Mouse (Mus musculus) CH12.LX (cell line): ENCODE data around the gene Gm8246. TPM values are rescaled to one million over a fixed set of nuclear protein-coding genes. Genes with fewer than 3 reads are reported as not detected.

Experiments
- polyA plus RNA-seq: library from polyadenylated mRNA; unstranded; fragments of >175 nt; gene quantifications from 2 replicates; pipeline ENCODE4 v1.2.1, GENCODE M21; 2012; ENCODE audit warnings: low read depth; ENCODE audit not compliant: insufficient read length
- total RNA-seq, 2 experiments: library from RNA; depleted of rRNA; stranded (reverse); fragments of 300-350 nt in 1 of 2; fragments of >200 nt in 1 of 2; gene quantifications; 2 replicates each; pipeline ENCODE4 v1.2.3; 2012 to 2014

Gm8246 gene
- total and polyA plus RNA-seq, 3 experiments = not detected

Other genes with a start within 250 kb of the Gm8246 start
- not detected in 2 replicates for gene Gm3526, start 217.2 kb downstream of the Gm8246 start, total RNA-seq (2012; rRNA removed)
- not detected in 2 replicates for gene Gm3526, start 217.2 kb downstream of the Gm8246 start, total RNA-seq (2014; rRNA removed)
- not detected in 2 replicates for gene Gm3526, start 217.2 kb downstream of the Gm8246 start, polyA plus RNA-seq
- gene Gm3542, start 142.9 kb downstream of the Gm8246 start, total RNA-seq (2012; rRNA removed) = not detected in 2 replicates
- not detected in 2 replicates for gene Gm3542, start 142.9 kb downstream of the Gm8246 start, total RNA-seq (2014; rRNA removed)
- gene Gm3542, start 142.9 kb downstream of the Gm8246 start, polyA plus RNA-seq = not detected in 2 replicates
- gene Gm3500, start 88.8 kb downstream of the Gm8246 start, total RNA-seq (2012; rRNA removed) = not detected in 2 replicates
- gene Gm3500, start 88.8 kb downstream of the Gm8246 start, total RNA-seq (2014; rRNA removed) = not detected in 2 replicates
- not detected in 2 replicates for gene Gm3500, start 88.8 kb downstream of the Gm8246 start, polyA plus RNA-seq
- not detected in 2 replicates for gene Gm3194, start 22.4 kb downstream of the Gm8246 start, total RNA-seq (2012; rRNA removed)
- not detected in 2 replicates for gene Gm3194, start 22.4 kb downstream of the Gm8246 start, total RNA-seq (2014; rRNA removed)
- not detected in 2 replicates for gene Gm3194, start 22.4 kb downstream of the Gm8246 start, polyA plus RNA-seq
- gene Gm3187, start 6.4 kb upstream of the Gm8246 start, total RNA-seq (2012; rRNA removed) = not detected in 2 replicates
- not detected in 2 replicates for gene Gm3187, start 6.4 kb upstream of the Gm8246 start, total RNA-seq (2014; rRNA removed)
- not detected in 2 replicates for gene Gm3187, start 6.4 kb upstream of the Gm8246 start, polyA plus RNA-seq
- gene Gm3488, start 23.8 kb upstream of the Gm8246 start, total RNA-seq (2012; rRNA removed) = not detected in 2 replicates
- gene Gm3488, start 23.8 kb upstream of the Gm8246 start, total RNA-seq (2014; rRNA removed) = not detected in 2 replicates
- not detected in 2 replicates for gene Gm3488, start 23.8 kb upstream of the Gm8246 start, polyA plus RNA-seq
- gene Gm3532, start 60.7 kb upstream of the Gm8246 start, total RNA-seq (2012; rRNA removed) = not detected in 2 replicates
- not detected in 2 replicates for gene Gm3532, start 60.7 kb upstream of the Gm8246 start, total RNA-seq (2014; rRNA removed)
- not detected in 2 replicates for gene Gm3532, start 60.7 kb upstream of the Gm8246 start, polyA plus RNA-seq
- gene Gm8265, start 155.2 kb upstream of the Gm8246 start, total RNA-seq (2012; rRNA removed) = not detected in 2 replicates
- gene Gm8265, start 155.2 kb upstream of the Gm8246 start, total RNA-seq (2014; rRNA removed) = not detected in 2 replicates
- gene Gm8265, start 155.2 kb upstream of the Gm8246 start, polyA plus RNA-seq = not detected in 2 replicates
- not detected in 2 replicates for gene Gm9603, start 209.6 kb upstream of the Gm8246 start, total RNA-seq (2012; rRNA removed)
- not detected in 2 replicates for gene Gm9603, start 209.6 kb upstream of the Gm8246 start, total RNA-seq (2014; rRNA removed)
- not detected in 2 replicates for gene Gm9603, start 209.6 kb upstream of the Gm8246 start, polyA plus RNA-seq